Mouse (Mus musculus) gastrocnemius, postnatal 25 days (tissue): ENCODE measurements around the gene Igfbp6. TPM values are rescaled to one million over a fixed set of nuclear protein-coding genes. Genes with fewer than 3 reads are reported as not detected.

Source experiments
- DNase-seq: peaks from one replicate; pipeline ENCODE4 v3.0.0; 2022
- total RNA-seq, 2 experiments: library from RNA; stranded (reverse); gene quantifications; 1 replicate in 1 of 2; 2 replicates in 1 of 2; pipeline ENCODE4 v1.2.3; 2021

Igfbp6 gene
- total RNA-seq, 2 experiments from 2014 or later = 46.4 to 68.2 TPM

- peak; percentile 72 for DNase-seq
These were observed 35.3 kb upstream of the Igfbp6 start for GRCm38 (mm10) chr15:102108651-102109525.

- no peak for DNase-seq
These were observed 33.9 kb upstream of the Igfbp6 start for GRCm38 (mm10) chr15:102110271-102110670.

GRCm38 (mm10) chr15:102110701-102111494 lies 33.3 kb upstream of the Igfbp6 start:
- DNase-seq = no peak

- no peak for DNase-seq
These were observed 32.7 kb upstream of the Igfbp6 start for GRCm38 (mm10) chr15:102111495-102111829.

DNA sequence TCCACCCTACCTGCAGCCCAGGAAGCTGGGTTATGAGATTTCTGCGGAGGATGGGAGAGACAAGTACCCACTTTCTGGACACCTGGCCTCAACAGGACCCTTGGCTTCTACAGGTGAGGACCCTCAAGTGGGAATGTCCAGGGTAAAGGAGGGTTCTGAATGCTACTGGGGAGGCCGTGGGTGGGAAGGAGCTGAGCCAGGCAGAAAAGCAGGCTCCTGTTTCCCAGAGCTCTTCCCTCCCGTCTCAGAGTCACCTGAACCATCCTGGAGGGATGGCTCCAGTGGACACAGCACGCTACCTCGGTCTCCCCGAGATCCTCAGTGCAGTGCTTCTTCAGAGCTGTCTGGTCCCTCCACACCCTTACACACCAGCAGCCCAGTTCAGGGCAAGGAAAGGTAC lies 32.0 kb upstream of the Igfbp6 start:
- DNase-seq = no peak

- no peak for DNase-seq
These were observed 31.3 kb upstream of the Igfbp6 start for GRCm38 (mm10) chr15:102112827-102113226.

DNA sequence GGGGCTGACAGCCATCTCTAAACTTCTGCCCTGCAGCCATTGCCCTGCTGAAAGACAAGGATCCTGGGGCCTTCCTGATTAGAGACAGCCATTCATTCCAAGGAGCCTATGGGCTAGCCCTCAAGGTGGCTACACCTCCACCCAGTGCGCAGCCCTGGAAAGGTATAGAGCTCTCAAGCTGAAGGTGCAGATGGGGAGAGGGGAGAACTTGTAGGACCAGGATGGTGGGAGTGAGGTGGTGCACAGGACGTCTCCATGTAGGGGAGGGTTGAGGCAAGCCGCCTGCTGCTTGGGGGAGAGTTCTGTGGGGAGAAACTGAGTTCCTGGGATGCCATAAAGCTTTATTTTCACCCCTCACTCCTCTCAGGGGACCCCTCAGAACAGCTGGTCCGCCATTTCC lies 30.5 kb upstream of the Igfbp6 start:
- DNase-seq = no peak

DNA sequence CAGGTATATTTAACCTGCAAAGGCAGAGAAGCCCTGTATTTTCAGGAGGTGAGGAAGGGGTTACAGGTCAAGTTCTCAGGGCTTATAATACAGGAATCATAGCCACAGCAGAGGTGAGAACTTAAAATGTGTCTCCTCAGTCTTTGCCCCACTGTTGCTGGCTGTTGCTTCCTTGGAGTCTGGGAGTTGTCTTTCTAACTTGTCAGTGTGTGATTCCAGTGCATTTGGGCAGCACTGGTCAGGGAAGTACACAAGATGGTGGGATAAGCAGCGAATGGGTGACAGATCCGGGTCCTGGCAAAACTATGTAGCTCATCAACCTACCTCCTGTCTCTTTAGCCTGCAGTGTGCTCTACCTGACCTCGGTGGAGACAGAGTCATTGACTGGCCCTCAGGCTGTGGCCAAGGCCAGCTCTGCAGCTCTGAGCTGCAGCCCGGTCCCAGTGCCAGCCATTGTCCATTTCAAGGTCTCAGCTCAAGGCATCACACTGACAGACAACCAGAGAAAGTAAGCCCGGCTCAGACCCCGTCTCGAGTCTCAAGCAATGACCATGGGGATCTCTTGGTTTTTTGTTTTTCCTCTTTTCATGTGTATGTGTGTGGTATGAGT lies 29.4 kb upstream of the Igfbp6 start:
- DNase-seq = no peak

DNA sequence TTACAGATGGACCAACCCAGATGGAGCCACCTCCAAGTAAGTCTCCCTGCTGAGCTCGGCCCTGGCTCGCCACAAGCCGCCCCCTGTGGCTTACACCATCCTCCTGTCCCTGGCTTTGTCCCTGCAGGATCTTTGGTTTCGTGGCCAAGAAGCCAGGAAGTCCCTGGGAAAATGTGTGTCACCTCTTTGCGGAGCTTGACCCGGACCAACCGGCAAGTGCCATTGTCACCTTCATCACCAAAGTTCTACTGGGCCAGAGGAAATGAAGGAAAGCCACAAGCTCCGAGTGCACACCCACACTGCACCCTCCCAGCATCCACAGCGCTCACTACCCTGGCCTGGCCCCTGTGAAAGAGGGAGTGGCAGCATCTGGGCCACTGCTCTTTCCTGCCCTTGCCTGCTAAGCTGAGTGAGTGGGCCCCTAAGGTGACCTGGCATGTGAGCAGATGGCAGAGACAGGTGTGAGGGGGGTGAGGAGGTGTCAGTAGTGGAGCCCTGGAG lies 28.4 kb upstream of the Igfbp6 start:
- DNase-seq = no peak

DNA sequence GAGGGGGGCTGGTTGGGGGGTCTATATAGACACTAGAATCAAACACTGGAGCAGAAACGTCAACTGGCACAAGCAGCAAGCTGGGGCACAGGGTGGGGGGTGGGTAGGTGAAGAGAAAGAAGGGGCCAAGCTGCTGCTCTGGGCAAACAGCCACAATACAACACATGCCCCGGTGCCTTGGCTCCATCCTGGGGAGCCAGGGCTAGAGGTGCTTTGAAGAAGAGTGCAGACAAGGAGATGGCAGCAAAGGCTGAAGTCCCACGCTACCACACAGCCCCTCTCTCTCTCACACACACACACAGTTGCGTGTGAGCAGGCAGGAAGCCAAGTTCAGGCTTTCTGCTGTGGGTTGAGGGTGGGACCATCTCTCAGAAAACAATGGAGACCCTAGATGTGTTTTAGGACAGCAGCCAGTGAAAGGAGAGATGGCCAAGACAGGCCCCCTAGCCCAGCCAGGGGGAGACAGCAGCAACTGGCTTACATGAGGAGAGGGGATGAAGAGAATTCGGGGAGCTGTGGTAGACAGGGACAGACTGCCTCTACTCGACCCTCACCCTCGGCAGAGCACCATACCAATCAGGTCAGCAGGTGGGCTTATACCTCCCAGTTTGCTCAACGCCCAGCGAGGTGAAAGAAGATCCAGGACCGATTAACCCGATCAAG lies 27.3 kb upstream of the Igfbp6 start:
- DNase-seq = no peak

GRCm38 (mm10) chr15:102117461-102118443 lies 26.4 kb upstream of the Igfbp6 start:
- DNase-seq = peak; percentile 49

DNA sequence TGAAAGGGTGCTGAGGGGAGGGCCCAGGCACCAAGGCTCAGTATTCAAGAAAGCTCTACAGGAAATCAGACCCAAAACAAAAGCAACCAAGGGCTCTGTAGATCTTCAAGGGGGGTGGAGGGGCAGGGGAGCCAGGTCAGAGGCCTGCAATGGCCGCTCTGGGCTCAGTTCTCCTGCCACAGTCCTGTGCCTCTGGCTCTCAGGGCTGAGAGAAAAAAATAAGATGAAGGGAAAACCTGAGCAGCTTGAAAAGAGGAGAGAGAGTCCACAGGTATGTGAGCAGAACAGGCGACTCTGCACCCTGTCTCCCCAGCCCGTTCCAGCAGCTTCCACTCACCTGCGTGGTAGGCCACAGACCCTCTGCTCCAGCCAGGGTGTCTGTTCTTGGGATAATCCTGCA lies 25.6 kb upstream of the Igfbp6 start:
- no peak for DNase-seq

GRCm38 (mm10) chr15:102119121-102119830 lies 24.9 kb upstream of the Igfbp6 start:
- DNase-seq = no peak

DNA sequence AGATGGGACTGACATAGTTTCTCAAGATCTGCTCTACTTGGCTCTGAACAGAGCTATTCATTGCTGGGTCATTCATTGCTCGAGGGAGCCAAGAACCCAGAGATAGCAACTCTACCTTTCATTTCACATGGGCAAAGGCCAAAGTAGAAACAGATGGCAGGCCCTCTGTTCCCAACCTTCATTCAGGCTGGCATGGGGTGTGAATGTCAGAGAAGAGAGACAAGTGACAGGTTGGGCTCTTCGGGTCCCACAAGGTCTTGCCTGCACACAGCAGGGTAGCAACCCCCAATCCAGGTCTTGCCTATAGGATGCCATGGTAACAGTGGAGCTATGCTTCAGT lies 24.4 kb upstream of the Igfbp6 start:
- DNase-seq = no peak

- peak; percentile 77 for DNase-seq
These were observed 23.6 kb upstream of the Igfbp6 start for GRCm38 (mm10) chr15:102120530-102120929.

- DNase-seq = peak; percentile 55
These were observed 17.9 kb upstream of the Igfbp6 start for GRCm38 (mm10) chr15:102126303-102126702.

DNA sequence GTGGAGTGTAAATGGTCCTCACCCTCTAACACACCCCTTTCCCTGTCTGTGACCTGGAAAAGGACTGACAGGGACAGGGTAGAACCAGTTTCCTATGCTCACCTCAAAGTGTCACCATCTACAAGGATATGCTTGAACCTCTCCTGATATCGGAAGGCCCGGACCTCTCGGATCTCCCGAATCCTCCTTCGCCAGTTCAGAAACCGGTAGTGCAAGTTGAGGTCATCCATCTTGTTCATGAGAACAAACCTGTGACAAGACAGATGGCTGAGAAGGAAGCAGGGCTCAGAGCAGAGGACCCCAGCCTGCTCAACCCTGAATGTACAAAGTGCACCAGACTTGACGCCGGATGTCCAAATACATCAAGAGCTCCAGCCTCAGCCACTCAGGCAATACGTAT lies 10.8 kb upstream of the Igfbp6 start:
- DNase-seq = no peak

DNA sequence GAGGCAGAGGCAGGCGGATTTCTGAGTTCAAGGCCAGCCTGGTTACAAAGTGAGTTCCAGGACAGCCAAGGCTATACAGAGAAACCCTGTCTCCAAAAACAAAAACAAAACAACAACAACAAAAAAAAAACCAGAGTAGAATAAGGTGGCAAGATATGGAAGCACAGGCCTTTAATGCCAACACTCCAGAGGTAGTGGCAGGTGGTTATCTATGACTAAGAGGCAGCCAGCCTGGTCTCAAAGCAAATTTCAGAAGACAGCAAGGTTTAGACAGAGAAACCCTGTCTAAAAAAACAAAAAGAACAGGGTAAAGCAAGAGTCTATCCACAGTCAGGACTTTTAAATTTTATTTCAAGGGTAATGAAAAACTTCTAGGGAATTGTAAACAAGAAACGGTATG lies 9.5 kb upstream of the Igfbp6 start:
- no peak for DNase-seq

DNA sequence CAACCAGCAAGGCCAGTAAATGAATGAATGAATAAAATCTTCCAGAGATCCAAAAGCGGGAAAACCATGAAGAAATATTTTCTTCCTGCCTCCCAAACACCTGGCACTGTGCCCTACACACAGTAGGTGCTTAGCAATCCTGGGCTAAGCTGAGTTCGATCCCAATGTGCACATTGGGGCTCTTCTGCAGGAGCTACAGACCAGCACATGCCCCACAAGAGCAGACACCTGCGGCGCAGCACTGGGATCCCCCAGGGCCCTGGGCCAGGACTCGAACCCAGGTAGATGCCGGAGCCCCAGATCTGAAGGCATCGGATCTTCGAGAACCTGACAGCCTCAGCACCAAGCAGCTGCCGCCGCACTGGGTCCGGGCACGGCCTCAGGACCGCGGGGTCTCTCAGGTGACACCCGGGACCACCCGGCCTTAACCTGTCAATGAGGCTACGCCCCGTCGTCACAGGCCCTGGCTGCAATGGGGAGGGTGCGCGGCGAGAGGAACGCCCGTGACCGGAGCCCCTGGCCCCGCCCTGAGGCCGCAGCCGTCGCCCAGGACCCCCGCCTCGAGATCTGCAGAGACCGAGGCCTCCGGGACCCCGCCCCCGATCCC lies 8.5 kb upstream of the Igfbp6 start:
- DNase-seq = no peak

DNA sequence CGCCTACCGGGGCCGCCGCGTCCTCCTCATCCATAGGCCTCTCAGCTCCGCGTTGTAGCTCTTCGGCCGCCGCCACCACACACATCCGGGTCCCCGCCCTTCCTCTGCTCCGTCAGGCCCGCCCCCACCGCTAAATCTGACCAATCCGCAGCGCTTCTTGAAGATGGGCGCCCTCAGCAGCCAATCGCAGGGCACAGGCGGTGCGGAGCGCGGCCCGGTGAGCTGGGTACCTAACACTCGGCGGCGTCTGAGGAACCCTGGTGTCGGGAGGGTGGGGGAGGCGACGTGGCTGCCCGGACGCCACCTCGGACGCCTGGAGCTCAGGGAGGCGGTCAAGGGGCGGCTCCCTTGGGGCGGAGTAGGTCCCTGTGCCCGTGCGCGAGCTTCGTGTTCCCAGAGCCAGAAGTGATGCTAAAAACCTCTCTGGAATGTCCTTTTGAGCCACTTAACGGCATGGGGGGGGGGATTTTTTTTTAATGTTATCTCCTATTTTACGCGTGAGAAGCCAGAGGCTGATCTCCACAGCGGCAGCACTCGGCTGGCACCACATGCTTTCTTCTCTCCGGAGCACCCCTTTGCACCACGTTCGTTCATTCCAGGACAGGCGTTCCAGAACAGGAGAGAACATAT lies 7.9 kb upstream of the Igfbp6 start, which contains the start of gene Spryd3:
Gene Spryd3, minus strand, starts transcription at position 106 of the 630 bp plus-strand sequence.
- DNase-seq = peak; percentile 97
